Mouse (Mus musculus) ES-E14 (cell line): ENCODE data around the gene Slc17a7.

Experiments
- HCFC1 ChIP-seq: IDR thresholded peaks from 2 replicates; pipeline ENCODE4 v1.6.1; 2012; ENCODE audit warnings: low read length, inconsistent platforms, borderline replicate concordance; ENCODE audit not compliant: insufficient read depth
- ZC3H11A ChIP-seq: IDR thresholded peaks from 2 replicates; pipeline ENCODE4 v1.6.1; 2012; ENCODE audit warnings: low read depth, mild to moderate bottlenecking, inconsistent platforms, low read length, borderline replicate concordance
- ZNF384 ChIP-seq: IDR thresholded peaks from 2 replicates; pipeline ENCODE4 v1.6.1; 2012; ENCODE audit warnings: low read depth, low read length, inconsistent platforms

- TF ChIP-seq ZNF384 (no peak), HCFC1 (no peak), ZC3H11A (no peak)
Observed at GRCm38 (mm10) chr7:45139904-45140723, 23.6 kb upstream of the Slc17a7 start.
